Mouse (Mus musculus): Measurements from ENCODE around the gene Rps12. TPM values are rescaled to one million over a fixed set of nuclear protein-coding genes. Genes with fewer than 3 reads are reported as not detected.
A peak's percentile ranks its signal among the peaks of the same experiment; 100 is the strongest.
"Not testable (repeated sequence)": the region's sequence is repeated elsewhere in the genome, so short reads cannot be mapped to it uniquely, and the experiment has no call there.

The Rps12 gene
- total RNA-seq, 2 experiments from 2014 or later: 216 to 218 TPM

DNA sequence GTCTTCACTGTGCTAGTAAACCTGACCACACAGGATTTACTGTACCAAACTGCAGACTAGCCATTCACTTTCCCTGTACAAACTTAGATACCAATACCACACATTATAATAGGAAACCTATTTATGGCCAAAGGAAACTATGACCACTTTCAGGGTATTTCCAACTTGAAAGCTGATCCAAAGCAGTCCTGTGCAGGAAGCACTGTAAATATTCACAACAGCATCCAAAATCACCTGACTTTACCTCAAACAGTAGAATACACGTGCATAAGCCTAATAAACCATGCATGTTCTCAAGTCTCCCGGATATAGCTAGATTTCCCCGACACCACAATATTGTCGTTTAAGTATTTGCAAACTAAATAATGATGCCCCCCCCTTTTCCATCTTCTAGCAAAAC is 1.0 kb downstream of the Rps12 start:
- no peak for DNase-seq (ENCODE audit: low spot score in 2 of 2)

DNA sequence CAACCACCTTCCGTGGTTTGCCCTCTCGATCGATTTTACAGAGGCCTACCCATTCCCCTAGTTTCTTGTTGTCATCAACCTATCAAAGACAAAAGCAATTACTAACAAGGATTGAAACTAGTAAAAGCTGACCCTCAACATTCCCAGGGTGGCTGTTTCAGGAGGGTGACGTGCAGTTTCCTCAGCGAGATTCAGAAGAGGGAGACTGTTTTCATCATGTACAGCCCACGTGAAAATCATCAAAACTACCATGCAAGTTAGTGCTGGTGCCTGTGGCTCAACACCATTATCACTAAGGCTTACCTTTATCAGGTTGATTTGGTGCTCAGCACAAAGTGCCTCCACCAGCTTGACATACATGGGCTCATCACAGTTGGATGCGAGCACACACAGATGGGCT is 1.5 kb downstream of the Rps12 start:
- DNase-seq (ENCODE audit: low spot score in 2 of 2): not testable (repeated sequence)

DNA sequence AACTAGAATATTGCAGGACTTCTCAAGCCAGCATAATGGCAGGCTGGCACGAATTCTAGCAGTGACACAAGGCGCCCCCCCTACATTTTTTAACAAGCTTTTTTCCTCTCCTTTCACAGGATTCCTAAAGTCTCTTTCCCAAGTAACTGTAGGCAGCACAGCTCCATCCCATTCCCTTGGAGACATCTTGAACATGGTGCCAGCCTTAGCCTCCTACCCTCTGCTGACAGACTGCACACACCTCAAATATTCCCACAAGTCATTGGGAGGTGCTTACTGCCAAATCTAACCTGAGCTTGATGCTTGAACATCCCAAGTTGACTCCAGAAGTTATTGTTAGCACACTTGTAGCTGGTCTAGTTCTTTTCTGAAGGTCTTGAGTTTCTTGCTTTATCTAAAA is 3.0 kb downstream of the Rps12 start:
- DNase-seq (ENCODE audit: low spot score in 2 of 2): no peak

DNA sequence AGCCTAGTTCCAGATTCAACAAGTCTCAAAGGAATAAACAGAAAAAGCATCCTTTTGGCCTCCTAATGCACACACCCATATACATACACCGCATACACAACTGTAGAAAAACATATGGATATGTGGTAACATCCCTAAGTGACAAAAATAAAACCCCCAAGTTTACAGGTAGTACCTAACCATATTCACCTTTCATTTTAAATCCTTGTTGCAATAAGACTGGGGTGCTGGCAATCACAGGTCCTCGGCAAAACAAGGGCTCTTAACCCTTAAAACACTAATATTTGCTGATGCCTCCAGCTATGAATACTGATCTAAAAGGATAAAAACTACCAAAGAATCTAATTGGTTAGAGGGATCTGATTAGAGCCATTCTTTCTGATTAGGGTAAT is 3.6 kb downstream of the Rps12 start:
- DNase-seq (ENCODE audit: low spot score in 2 of 2): no peak

DNA sequence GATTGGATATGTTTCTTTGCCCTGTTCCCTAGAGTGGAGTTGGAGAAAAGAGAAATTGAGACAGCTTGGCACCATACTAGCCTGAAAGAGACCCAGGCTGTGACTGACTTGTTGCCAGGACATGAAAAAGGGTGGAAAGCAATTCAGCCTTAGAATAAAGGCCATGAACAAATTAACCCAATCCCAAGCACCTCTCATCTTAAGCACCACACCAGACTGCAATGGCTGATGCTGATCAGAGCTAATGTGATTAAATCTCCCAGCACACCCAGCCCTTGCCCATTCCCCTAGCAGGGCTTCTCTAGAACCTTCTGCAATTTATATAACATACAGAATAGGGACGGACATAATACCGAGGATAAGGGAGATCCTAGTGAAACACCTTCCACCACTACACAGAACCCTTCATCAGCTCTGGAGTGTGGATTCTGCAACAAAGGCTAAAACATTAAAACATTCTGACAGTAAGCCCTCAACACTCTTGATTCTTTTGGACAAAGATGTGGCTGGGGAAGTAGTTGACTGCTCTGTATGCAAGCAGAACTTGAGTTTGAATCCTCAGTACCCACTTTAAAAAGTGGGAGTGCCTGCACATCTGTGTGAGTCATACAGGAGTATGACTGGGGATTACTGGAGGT is 4.1 kb downstream of the Rps12 start:
- DNase-seq (ENCODE audit: low spot score in 2 of 2): no peak

DNA sequence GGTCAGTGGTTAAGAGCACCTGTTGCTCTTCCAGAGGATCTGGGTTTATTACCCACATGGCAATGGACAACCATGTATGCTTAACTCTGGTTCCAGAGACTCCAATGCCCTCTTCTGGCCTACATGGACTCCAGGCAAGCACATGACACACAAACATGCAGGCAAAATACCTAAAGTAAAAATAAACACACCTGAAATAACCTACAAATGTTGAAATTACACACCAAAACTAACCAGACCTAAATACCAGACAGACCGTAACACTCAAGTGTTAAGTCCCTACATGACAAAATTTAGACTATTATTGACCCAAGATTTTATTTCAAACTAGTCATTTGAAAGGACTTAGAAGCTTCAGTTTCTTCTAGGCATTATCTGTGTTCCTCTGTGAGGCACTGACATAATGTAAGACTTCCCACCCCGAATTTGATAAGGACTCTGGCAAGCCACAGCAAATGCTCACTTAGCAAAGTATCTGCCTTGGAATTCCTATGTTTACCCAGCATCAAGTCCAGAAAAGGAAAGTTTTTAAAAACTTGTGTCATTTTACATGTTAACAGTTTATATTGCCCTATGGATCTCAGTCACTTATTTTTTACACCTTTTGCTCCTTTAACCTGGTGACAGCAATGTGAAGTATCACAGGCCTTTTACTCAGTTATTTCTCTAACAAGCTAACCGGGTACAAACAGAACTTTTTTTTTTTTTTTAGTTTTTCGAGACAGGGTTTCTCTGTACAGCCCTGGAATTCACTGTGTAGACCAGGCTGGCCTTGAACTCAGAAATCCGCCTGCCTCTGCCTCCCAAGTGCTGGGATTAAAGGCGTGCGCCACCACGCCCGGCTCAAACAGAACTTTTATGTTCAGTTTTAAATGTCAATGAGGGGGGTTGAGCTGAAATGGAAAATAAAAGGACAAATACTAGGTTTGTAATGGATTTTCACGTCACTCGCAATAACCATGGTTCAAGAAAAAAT is 5.0 kb downstream of the Rps12 start:
- no peak for DNase-seq (ENCODE audit: low spot score in 2 of 2)

DNA sequence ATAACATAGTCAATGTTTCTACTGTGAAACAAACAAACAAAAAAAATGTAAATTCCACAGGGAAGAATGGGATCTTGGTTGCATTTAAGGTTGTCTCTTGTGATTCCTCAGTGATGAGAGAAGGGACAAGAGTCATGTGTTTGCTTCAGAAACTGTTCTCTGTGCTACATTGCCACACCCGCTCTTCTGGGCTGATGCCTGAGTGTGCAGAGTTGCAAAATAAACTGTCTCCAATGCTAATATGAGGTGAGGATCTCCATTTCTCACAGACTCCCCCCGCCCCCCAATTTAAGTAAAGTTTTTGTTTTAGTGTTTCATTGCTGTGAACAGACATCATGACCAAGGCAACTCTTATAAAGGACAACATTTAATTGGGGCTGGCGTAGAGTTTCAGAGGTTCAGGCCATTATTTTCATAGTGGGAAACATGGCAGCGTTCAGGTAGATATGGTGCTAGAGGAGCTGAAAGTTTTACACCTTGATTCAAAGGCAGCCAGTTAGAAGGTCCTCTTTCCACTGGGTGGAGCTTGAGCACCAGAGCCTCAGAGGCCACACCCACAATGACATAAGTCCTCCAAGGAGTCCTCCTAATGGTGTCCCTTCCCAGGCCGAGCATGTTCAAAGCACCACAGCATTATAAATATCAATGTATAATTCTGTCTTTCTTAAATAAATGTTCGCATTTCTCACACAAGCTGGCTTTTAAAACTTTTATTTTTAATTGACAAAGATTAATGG is 6.4 kb downstream of the Rps12 start:
- no peak for DNase-seq (ENCODE audit: low spot score in 2 of 2)

DNA sequence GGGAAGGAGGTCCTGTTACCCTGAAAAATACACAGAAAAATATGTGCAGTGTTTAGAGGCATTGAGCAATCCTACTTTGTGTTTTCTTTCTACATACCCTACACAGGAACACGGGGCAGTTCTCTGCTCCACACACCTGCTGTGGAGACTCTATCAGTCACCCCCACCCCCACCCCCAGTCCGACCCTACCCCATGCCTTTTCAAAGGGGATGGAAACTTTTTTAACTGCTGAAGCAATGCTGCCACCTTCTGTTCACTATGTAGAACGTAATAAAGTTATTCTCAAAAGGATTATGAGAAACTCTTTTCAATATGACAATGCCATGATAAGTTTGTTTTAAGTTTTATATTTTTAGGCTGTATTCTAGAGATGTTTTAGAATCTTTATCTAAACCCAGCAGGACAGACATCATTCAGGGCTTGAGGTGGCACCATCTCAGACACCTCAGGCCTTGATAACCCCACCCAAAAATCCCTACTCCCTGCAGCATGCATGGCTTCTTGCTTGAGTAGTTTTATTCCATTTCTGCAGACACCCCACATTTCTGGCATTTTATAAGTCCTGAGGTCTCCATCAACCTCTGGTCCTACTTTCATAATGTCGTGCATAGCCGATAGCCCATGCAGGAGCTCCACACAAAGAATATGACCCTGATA is 9.7 kb downstream of the Rps12 start:
- no peak for DNase-seq (ENCODE audit: low spot score in 2 of 2)

DNA sequence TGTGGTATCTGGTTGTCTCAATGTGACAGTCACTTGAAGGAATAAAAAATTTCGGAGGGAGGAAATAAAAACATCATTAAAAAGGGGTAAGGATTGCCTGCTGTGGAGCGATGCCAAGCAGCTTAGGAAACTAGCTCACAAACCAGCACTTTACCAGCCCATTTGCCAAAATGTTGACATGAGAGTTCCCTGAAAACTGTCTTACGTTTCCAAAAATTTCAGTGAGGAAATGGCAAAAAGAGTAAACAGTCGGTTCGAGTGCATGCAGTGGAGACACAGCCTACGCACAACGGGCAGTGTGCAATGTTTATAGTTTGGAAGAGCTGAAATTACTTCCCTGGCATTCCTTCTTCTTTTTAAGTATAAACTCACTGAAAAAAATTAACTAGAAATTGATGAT is 32.9 kb downstream of the Rps12 start:
- DNase-seq (ENCODE audit: low spot score in 2 of 2): peak in 1 of 2 experiments; percentile 9

Other genes with a start within 250 kb of the Rps12 start
- gene Slc18b1, start 9.7 kb upstream of the Rps12 start, total RNA-seq (2021): 10 to 100 TPM; 27.6 to 28.8 TPM
- not detected for gene Vnn3, start 64.2 kb upstream of the Rps12 start, total RNA-seq (2021)
- not detected for gene Vnn1, start 107.4 kb upstream of the Rps12 start, total RNA-seq (2021)
- gene Taar1, start 133.1 kb upstream of the Rps12 start, total RNA-seq (2021): not detected
- not detected for gene Taar2, start 151.3 kb upstream of the Rps12 start, total RNA-seq (2021)
- not detected for gene Taar3, start 162.3 kb upstream of the Rps12 start, total RNA-seq (2021)
- gene Taar4, start 173.2 kb upstream of the Rps12 start, total RNA-seq (2021): not detected
- gene Taar5, start 183.4 kb upstream of the Rps12 start, total RNA-seq (2021): not detected
- not detected for gene Taar6, start 198.4 kb upstream of the Rps12 start, total RNA-seq (2021)
- gene Taar7a, start 206.2 kb upstream of the Rps12 start, total RNA-seq (2021): not detected
- not detected for gene Taar7b, start 212.7 kb upstream of the Rps12 start, total RNA-seq (2021)
- not detected for gene Taar7d, start 239.9 kb upstream of the Rps12 start, total RNA-seq (2021)